Mouse (Mus musculus) limb, embryonic 14.5 days (tissue): ENCODE measurements around the gene Tnip1. TPM values are rescaled to one million over a fixed set of nuclear protein-coding genes. Genes with fewer than 3 reads are reported as not detected.

Source experiments
- ATAC-seq: fragments of 200-750 bp; cut with Nextera tagmentation; 2 replicates; pipeline ENCODE4 v1.8.0; 2017; ENCODE audit warnings: low read depth, moderate number of reproducible peaks, moderate TSS enrichment; ENCODE audit not compliant: low FRiP score
- DNase-seq: peaks from one replicate; pipeline ENCODE4 v3.0.0-alpha.2; 2015; ENCODE audit warnings: low spot score
- H3K27ac ChIP-seq: fragments of 300-500 bp; sonication (generic); replicated peaks from 2 replicates; pipeline ENCODE4 v1.5.1; 2014; ENCODE audit warnings: low read depth, mild to moderate bottlenecking, low read length, moderate library complexity, mixed read lengths
- H3K27me3 ChIP-seq: fragments of 300-500 bp; sonication (generic); 2 replicates; pipeline ENCODE4 v1.6.1; 2014; ENCODE audit warnings: low read length, mixed read lengths; ENCODE audit not compliant: control insufficient read depth, insufficient read depth
- H3K36me3 ChIP-seq: fragments of 300-500 bp; sonication (generic); 2 replicates; pipeline ENCODE4 v1.6.1; 2014; ENCODE audit warnings: mild to moderate bottlenecking, low read length, moderate library complexity, mixed read lengths; ENCODE audit not compliant: control insufficient read depth, insufficient read depth
- H3K4me1 ChIP-seq: fragments of 300-500 bp; sonication (generic); 2 replicates; pipeline ENCODE4 v1.6.1; 2014; ENCODE audit warnings: antibody characterized with exemption, low read length, mixed read lengths; ENCODE audit not compliant: control insufficient read depth, insufficient read depth
- H3K4me2 ChIP-seq: fragments of 300-500 bp; sonication (generic); replicated peaks from 2 replicates; pipeline ENCODE4 v1.6.1; 2014; ENCODE audit warnings: low read depth, mild to moderate bottlenecking, low read length, moderate library complexity; ENCODE audit not compliant: severe bottlenecking
- H3K4me3 ChIP-seq: fragments of 300-500 bp; sonication (generic); replicated peaks from 2 replicates; pipeline ENCODE4 v1.5.1; 2014; ENCODE audit warnings: low read length
- H3K9ac ChIP-seq: fragments of 300-500 bp; sonication (generic); 2 replicates; pipeline ENCODE4 v1.6.1; 2014; ENCODE audit warnings: mild to moderate bottlenecking, low read depth, low read length, moderate library complexity; ENCODE audit not compliant: severe bottlenecking
- H3K9me3 ChIP-seq: fragments of 300-500 bp; sonication (generic); 2 replicates; pipeline ENCODE4 v1.6.1; 2016; ENCODE audit warnings: low read length; ENCODE audit not compliant: control insufficient read depth
- POLR2A ChIP-seq: fragments of 200-500 bp; IDR thresholded peaks from 2 replicates; pipeline ENCODE4 v1.8.0; 2012; ENCODE audit warnings: inconsistent platforms, mild to moderate bottlenecking, moderate library complexity, borderline replicate concordance; ENCODE audit not compliant: insufficient read depth, insufficient read length; ENCODE audit errors: extremely low read depth
- WGBS: fragments of 180-500 bp; shearing (Covaris S2); extraction: QIAGEN DNeasy Blood & Tissue Kit; methylation state at CpG from one replicate; pipeline ENCODE4 v1.1.7; 2014; 5-methylcytosine and 5-hydroxymethylcytosine counted together
- polyA plus RNA-seq, 2 experiments: library from polyadenylated mRNA; depleted of rRNA in 1 of 2; stranded (reverse) in 1 of 2; unstranded in 1 of 2; fragments of >200 nt; fragmentation: Nextera tagmentation in 1 of 2; extraction: Ambion mirVana in 1 of 2; gene quantifications; 2 replicates each; pipeline versions ENCODE4 v1.2.1 to v1.2.3; 2012 to 2014

Tnip1 gene
- polyA plus RNA-seq, 2 experiments: 20.0 to 21.6 TPM

DNA sequence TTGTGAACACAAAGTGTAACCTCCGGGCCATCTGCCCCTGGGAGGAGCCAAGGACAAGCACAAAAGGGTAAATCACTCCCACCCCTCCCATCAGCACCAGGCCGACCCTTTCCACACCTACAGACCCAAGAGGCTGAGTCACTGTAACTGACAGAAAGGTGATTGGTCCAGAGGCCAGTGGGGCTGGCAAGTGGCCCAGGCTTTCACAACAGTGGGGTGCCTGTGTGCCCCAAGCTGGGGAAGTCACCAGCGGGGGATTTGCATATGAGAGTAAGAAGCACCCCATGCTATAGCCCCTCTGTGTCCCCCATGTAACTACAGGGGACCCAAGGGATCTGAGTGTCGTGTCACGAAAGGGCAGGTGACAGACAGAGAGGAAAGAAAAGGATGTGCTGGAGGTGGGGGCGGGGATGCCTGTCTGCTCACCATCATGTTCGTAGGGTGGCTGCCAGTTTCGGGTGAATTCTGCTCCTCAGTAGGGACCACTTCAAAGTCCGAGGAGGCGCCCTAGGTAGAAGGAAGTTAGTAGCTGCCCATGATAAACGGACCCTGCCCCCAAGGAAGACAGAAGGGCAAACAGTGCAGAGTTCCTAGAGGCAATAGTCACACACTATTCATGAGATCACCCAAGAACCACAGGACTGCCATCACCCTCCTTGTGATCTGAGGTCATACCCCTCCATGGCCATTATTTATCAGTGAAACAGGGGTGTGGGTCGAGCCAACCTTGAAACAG, 26.5 kb downstream of the Tnip1 start:
- DNase-seq (no peak), ATAC-seq (no peak)
- Histone ChIP-seq H3K4me3 (no peak overlapping the region), H3K27ac (no peak overlapping the region), H3K4me1 (peaks cover 2% of the 10 kb centered on the region; the same call in 1 of the 2 replicates), H3K36me3 (peaks cover 62% of the 10 kb centered on the region), H3K4me2 (no peak overlapping the region), H3K27me3 (no peaks in the 10 kb centered on the region), H3K9ac (no peak overlapping the region), H3K9me3 (no peaks in the 10 kb centered on the region)
- no peak for TF ChIP-seq POLR2A
- 32% methylated on average over 12 of the region's 12 CpGs for WGBS

DNA sequence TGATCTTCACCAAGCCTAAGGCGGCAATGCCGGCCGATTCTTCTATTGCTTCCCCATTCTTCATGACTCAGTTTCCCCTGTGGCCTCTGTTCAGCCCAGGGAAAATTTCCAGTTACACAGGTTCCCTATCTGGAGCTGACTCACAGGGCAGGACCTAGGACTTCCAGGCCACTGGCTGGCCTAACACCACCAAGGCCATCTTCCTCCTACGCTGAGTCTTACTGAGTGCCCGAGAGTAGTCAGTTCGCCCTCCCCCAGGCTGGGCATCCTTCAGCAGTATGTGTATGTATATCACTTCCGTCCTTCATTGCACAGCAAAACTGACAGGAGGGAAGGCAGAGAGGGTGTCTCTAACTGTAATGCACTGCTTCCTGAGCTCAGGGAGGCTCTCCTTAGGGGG, 28.5 kb downstream of the Tnip1 start:
- no peak overlapping the region for H3K9ac ChIP-seq
- H3K27ac ChIP-seq: no peak overlapping the region
- peaks cover 77% of the 10 kb centered on the region for H3K36me3 ChIP-seq
- no peak for TF ChIP-seq POLR2A
- DNase-seq (no peak), ATAC-seq (no peak)
- H3K9me3 ChIP-seq: no peaks in the 10 kb centered on the region
- H3K27me3 ChIP-seq: no peaks in the 10 kb centered on the region
- 98% methylated on average over 7 of the region's 7 CpGs for WGBS
- H3K4me3 ChIP-seq: no peak overlapping the region
- peaks cover 2% of the 10 kb centered on the region; the same call in 1 of the 2 replicates for H3K4me1 ChIP-seq
- H3K4me2 ChIP-seq: no peak overlapping the region

DNA sequence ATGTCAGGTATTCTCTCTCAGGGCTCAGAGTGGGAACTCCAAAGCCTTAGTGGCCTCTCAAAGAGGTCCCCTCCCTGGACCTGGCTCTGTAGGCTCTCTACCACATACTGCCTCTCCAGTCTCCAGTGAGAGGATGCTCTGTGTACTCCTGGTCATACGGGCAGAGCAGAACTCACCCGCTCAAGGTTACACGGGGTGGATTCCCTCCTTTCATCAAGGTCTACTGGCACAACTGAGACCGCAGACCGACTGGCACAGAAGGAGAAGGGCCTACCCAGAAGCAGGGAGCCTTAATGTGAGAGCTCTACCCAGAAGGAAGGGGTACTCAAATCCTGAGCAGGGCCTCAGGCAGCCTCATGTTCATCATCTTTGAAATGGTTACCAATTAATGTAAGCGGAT, 30.2 kb downstream of the Tnip1 start:
- Histone ChIP-seq H3K36me3 (peaks cover 78% of the 10 kb centered on the region), H3K9ac (no peak overlapping the region), H3K27ac (no peak overlapping the region), H3K4me2 (no peak overlapping the region), H3K27me3 (no peaks in the 10 kb centered on the region), H3K4me3 (no peak overlapping the region), H3K4me1 (peaks cover 2% of the 10 kb centered on the region; the same call in 1 of the 2 replicates), H3K9me3 (no peaks in the 10 kb centered on the region)
- ATAC-seq (no peak), DNase-seq (no peak)
- TF ChIP-seq POLR2A: no peak
- WGBS: 92% methylated on average over 6 of the region's 6 CpGs

DNA sequence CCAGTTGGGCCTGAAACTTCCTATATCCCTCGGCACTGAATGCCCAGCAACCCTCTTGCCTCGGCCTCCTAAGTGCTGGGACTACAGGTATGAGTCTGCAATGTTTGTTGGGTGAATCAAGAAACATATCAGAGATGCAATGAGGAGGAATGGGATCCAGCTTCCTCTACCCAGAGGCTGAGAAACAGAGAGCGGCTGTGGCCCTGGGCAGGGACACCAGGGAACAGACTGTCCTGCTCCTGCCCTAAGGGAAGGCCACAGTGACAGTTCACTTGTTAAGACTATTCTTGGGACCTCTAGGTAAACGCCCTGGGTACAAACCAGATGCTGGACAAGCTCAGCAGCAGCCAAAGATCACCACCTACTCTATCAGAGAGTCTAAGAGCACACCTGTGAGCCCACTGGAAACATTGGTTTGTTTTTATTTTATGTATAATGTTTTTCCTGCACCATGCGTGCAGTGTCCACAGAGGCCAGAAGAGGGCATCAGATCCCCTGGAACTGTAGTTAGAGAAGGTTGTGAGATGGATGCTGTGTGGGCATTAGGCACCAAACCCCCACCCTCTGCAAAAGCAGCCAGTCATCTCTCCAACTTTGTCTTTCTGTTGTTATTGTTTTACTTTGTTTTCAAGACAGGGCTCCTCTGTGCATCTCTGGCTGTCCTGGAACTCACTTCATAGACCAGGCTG, 31.2 kb downstream of the Tnip1 start:
- Histone ChIP-seq H3K4me3 (no peak overlapping the region), H3K4me2 (no peak overlapping the region), H3K27me3 (no peaks in the 10 kb centered on the region), H3K27ac (no peak overlapping the region), H3K9me3 (no peaks in the 10 kb centered on the region), H3K9ac (no peak overlapping the region), H3K4me1 (peaks cover 2% of the 10 kb centered on the region; the same call in 1 of the 2 replicates), H3K36me3 (peaks cover 77% of the 10 kb centered on the region)
- no peak for DNase-seq
- 62% methylated on average over 5 of the region's 5 CpGs for WGBS
- no peak for ATAC-seq
- no peak for TF ChIP-seq POLR2A

DNA sequence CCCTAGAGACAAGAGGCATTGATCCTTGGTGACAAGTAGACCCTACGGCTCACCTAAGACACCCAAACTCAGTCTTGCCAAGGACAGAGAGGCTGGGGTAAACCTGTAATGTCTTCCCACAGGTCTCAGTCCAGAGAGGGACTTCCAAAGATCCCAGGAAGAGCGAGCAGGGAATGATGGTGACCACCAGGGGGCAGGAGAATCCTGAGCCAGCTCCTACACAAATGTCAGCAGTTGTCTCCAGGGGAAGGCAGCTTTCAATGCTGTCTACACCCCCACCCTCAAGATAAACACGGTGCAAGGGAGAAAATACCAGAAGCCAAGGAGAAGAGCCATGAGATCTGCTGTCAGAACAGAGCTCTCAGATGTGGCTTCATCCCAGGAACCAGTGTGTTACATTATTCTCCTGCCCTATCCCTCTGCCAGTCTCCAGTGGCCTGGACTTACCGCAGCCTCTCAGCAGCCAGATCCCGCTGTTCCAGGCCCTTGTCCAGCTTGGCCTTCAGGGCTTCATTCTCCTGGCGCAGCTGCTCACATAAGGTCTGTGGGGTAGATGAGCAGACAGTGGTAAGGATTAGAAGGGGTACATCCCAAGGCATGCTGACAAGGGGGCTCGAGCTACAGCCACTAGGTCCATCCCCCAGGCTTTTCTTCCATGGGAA, 32.3 kb downstream of the Tnip1 start:
- Histone ChIP-seq H3K4me1 (no peaks in the 10 kb centered on the region), H3K9ac (no peak overlapping the region), H3K27me3 (no peaks in the 10 kb centered on the region), H3K36me3 (peaks cover 82% of the 10 kb centered on the region), H3K4me2 (no peak overlapping the region), H3K9me3 (no peaks in the 10 kb centered on the region), H3K27ac (no peak overlapping the region), H3K4me3 (no peak overlapping the region)
- TF ChIP-seq POLR2A: no peak
- peak; percentile 41 for DNase-seq
- WGBS: 69% methylated on average over 7 of the region's 7 CpGs
- no peak for ATAC-seq
